Mouse (Mus musculus) right cerebral cortex, postnatal 25 days (tissue): Measurements from ENCODE around the gene Pln.

Experiments
- DNase-seq: peaks from one replicate; pipeline ENCODE4 v3.0.0; 2022

The Pln gene

DNA sequence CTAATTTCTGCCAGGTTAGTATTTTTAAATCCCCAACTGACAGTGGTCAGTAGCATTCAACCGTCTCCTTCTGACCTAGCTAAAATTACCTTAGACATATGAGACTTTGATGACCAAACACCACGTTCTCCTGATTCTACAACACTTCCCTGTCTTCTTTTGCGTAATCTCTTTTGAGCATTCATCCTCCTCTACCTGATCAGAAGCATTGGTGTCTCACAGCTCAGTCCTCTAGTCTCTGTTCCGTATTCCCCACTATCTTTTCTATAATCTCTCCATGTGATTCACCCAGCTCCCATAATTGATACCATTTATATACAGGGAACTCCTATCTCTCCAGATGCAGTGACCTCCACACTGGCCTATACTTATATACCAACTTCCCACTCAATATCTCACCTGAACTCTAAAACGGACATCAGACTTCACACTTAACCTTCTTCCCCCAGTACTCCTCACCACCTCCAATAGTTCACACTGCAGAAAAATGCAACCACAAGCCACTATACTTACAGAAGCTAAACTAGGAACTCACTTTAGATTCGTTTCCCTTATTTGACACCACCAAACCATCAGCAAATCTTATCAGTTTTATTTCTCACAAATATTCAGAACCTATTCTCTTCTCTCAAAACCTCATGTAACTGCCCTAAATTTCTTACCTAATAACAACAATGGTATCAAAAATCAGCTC is 36.6 kb downstream of the Pln start:
- no peak for DNase-seq

DNA sequence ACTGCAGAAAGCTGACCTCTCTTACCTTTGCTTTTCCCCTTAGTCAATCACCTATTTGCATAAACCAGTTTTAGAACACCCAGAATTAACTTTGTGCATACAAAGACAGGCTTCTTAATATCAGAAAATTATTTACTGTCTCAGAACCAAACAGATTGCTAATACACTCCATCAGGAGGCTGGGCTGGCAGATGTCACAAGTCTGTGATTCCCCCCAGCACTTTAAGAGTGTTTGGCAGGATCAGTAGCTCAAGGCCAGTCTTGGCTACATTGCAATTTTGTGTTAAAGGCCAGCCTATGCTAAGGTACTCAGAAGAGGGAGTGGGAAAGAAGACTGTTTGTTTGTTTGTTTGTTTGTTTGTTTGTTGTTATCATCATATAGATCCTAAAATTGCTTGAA is 39.6 kb downstream of the Pln start:
- no peak for DNase-seq

- no peak for DNase-seq
Observed at GRCm38 (mm10) chr10:53378296-53378695, 40.8 kb downstream of the Pln start.

GRCm38 (mm10) chr10:53378981-53379708 is 41.7 kb downstream of the Pln start:
- DNase-seq: peak; percentile 61

DNA sequence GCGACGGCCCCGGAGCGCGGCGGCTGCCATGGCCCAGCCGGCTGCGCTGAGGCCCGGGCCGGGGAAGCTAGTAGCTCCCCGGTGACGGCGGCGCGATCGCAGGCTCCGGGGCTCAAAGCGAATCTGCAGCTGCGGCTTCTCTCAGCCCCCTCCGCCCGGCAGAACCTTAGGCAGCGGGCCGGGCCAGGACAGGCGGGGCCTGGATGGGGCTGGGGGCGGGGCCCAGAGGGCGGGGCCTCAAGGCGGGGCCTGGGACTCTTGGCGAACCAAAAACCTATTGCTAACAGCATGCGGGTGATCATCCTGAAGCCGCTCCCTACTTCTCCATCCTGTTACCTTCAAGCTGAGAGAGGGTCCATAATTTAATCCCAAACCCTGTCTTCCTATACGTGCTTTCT is 42.2 kb downstream of the Pln start, which contains the start of gene Cep85l:
TSS of gene Cep85l (minus strand) at position 239 of the 398 bp plus-strand sequence.
- DNase-seq: peak; percentile 89

DNA sequence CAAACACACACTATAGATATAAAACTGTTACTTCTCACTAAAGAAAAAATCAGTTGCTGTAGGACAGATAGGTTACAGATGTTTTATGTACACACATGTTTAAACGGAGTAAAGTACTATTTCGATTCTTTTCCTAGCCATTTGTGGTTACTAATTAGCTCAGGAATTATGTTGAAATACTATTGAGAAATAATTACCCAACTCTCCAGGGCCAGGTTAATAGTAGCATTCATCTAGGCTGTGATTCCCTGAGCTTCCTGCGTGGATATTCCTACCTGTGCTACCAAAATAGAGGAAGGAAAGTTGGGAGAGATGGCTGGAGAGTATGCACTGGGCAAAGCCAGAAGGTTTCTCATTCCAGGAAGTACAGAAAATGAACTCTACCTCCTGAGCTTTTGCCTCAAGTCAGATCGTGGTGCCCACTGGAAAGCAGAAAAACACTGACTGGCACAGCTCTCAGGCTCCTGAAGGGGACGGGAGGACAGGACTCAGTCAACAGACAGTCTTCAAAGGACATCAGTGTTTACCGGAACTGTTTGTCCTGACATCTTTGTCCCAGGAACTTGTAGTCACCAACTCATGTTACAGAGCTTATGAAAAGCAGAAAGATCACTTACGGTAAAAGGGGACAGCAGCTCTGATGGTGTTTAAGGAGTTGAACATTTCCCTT is 45.4 kb downstream of the Pln start:
- no peak for DNase-seq

GRCm38 (mm10) chr10:53384896-53385295 is 47.4 kb downstream of the Pln start:
- no peak for DNase-seq

GRCm38 (mm10) chr10:53385438-53385837 is 48.0 kb downstream of the Pln start:
- DNase-seq: no peak

DNA sequence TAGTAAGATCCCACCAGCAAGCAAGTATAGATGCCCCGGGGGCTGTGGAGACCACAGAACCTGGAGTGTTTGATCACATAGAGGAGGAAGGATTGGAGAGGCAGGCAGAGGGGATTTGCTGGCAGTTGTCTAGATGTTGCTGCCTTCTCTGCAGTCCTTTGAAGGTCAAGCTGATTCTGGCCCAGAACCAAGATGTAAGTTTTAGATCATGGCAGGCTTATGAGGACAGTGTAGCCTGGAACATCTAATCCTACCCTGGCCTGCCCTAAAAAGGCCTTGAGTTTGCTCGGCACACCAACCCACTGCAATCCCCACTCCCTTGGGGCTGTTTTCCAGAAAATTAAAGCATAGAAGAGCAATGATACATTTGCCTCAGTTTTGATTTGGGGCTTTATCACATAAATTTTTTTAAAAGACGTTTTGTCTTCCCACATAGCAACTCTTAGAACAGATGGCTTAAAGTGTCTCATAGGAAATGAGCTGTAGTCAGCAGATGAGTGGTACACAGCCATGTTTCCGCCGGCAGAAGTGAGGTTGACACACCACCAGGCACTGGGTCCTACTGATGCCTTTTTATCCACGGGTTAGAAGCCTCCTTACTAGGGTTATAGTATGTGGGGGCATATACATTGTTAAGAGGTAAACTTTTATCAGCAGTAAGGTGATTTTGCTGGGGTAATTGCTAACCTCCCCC is 50.9 kb downstream of the Pln start:
- peak; percentile 8 for DNase-seq

DNA sequence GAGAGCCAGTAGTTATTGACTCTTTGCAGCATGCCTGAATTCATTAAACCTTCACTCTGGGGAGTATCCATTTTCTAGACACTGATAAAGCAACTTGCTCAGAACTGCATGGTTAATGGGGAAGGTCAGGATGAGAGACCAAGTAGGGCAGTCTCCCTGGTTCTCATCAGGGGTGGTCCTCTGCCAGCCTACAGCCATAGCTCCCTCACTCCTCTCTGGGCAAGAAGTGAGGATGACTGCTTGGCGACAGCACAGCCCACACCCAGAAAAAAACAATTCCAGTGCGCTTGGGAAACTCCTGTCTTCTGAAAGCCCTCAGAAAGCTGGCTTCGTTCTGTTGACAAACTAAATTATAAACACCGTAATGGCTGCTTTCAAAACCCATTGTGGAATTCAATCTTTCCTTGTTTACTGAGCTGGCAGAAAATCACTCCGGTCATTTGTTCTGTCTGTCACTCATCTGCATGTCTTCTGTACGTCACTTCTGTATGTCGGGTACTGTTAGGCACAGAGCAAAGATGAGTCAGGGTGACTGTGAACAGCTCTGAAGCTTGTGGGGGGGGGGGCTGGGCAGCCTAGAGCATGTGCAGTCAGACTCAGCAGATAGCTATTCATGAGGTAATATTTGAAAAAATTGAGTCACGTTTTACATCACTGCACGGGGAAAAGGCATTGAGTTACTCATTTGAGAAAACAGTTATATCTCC is 57.6 kb downstream of the Pln start:
- no peak for DNase-seq
